Mouse (Mus musculus) naive thymus-derived CD4-positive, alpha-beta T cell, adult 2 months (primary cell): Measurements from ENCODE around the gene Tmem236.
A peak's percentile ranks its signal among the peaks of the same experiment; 100 is the strongest.
"Not testable (repeated sequence)": the region's sequence is repeated elsewhere in the genome, so short reads cannot be mapped to it uniquely, and the experiment has no call there.

Source experiments
- DNase-seq: peaks from one replicate; pipeline ENCODE4 v3.0.0-alpha.2; 2011; ENCODE audit warnings: low read depth

Tmem236 gene

DNA sequence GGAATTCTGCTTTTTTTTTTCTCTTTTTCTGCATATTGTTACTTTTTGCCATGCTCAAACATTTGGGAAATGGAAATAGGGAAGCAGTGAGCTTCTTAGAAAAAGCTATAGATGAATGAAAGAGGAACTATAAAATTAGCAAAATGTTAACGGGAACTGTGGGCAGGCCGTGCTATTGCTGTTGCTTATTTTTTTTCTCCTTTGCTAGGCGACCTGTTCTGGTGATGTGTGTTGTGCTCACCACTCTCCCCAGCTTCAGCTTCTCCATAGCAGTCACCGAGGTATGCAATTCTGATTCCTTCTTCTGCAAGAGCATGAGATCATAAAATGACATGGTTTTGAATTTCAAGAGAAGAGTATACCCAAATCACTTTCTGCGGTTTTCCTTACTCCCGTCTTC is 17.7 kb downstream of the Tmem236 start:
- no peak for DNase-seq

GRCm38 (mm10) chr2:14198325-14198903 is 24.1 kb downstream of the Tmem236 start:
- DNase-seq: not testable (repeated sequence)

DNA sequence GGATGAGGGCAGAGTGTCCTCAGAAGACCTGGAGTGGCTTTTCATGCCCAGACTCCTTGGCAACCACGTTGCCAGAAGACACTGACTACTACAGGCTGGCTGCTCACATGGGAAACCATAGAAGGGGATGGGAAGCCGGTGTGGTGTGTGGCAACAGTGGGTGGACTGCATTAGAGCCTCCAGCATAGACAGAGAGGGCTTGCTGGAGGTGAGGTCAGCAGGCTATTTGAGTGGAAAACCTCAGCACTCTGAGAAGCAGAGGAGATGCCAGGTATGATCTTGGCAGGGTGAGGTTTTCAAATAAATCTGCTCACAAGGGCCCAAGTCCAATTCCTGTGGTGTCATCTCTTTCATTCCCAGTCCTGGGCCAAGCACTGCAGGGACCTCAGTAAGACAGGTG is 25.3 kb downstream of the Tmem236 start:
- DNase-seq: no peak

- not testable (repeated sequence) for DNase-seq
Measured at GRCm38 (mm10) chr2:14200879-14201445, 26.6 kb downstream of the Tmem236 start.

DNA sequence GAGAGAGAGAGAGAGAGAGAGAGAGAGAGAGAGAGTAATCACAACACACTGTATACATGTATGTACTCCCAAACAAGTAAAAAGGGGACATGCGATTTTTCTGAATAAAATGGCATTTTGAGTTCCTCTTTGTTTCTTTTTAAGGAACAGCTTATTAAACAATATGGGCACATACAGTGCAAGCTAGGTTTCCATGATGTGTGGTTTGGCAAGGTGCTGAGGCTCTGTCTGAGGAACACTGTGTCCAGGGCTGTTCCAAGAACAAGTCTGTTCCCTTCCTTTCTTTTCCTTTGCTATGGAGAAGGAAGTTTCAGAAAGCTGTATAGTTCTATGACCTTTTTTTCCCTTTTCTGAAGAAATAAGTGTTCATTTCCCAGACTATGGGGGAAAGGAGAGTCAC is 30.0 kb downstream of the Tmem236 start:
- no peak for DNase-seq

DNA sequence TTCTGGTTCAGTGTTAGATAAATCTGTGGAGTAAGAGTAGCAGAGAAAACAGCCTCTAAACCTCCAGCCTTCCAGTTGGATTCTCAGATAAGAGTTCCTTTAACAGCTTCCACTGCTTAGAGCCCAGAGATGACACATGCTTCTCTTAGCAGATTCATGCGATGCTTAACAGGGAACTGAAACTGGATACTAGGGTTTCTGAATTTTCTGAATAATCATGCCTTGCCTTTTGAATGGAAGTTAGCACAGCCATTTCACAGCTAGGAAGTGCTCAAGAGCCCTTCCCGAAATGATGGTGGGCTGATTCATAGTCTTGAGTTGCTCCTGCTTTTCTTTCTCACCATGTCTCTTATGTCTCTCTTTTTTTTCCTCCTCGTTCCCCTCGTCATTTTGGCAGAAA is 32.5 kb downstream of the Tmem236 start:
- DNase-seq: no peak

- no peak for DNase-seq
Measured at GRCm38 (mm10) chr2:14210731-14211130, 36.4 kb downstream of the Tmem236 start.

DNA sequence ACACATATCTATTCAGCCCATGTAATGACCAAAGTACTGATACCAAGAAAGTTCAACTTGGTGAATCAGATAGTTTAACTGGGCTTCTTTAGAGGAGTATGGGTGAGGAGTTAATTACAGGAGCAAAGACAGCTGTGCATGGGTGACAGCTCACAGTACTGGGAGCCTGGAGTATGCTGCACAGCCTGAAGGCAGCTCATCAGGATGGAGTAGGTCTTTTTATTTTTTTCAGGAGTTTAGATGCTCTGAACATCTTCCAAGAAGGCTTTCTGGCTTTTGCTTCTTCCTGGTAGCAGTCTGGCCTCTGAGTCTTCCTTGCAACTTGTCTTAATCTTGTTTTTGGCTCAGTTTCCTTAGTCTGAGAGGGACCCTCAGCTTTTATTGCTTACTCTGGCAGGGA is 37.3 kb downstream of the Tmem236 start:
- no peak for DNase-seq

DNA sequence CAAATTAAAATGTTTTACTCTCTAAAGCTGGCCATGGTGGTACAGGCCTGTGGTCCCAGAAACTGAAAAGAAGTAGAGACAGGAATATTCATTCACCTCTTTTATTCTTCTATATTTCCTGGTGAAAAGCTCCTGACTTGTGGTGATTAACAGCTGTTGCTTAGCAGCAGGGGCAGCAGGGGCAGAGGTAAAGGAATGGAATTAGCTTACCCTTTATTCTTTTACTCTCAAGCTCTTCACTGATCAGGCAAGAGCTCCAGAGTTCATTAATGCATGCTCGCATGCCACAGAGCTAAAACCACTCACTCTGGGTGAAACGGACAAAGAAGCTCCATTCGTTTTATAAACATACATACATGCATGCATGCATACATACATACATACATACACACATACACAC is 40.4 kb downstream of the Tmem236 start:
- DNase-seq: no peak

- DNase-seq: no peak
Measured at GRCm38 (mm10) chr2:14216653-14217052, 42.3 kb downstream of the Tmem236 start.

- DNase-seq: no peak
Measured at GRCm38 (mm10) chr2:14218126-14218525, 43.8 kb downstream of the Tmem236 start.

GRCm38 (mm10) chr2:14224387-14224786 is 50.1 kb downstream of the Tmem236 start:
- no peak for DNase-seq

DNA sequence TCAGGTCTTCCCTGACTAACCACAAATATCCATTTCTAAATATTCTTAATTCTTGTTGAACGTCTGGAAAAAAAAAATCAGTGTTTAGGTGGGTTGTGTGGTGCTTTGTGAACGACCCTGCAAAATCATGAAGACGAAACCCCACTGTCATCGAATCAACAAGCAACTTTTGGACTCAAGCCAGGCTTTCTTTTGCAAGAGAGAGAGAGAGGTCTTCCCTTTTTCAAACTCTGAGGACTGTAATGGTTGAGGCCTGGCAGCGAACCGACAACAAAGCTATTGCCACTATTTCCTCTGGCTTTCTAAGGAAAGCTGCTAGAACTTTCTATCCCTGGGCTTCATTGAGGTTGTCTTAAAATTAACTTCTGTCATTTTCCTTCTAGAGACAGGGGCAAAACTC is 54.2 kb downstream of the Tmem236 start:
- DNase-seq: no peak

- DNase-seq: no peak
Measured at GRCm38 (mm10) chr2:14229149-14229548, 54.8 kb downstream of the Tmem236 start, which contains the start of gene Mrc1. Gene Mrc1 (plus strand): TSS chr2:14229392.

DNA sequence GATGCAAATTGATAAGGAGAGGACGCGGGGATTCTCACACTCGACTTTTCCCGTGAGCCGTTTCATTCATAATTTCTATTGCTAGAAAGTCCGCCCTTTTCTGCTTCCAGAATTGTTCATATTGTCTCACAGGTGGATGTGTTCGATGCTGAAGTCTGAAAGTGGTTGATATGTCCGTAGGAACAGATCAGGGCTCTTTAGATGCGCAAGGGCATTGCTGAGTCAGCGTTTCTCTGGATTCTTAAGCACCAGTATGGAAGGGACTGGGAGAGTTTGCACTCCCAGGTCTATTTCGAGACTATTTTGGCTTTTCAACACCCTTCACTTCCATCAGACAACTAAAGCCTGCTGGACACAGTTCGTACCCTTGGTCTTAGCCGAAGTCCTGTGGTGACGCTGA is 55.7 kb downstream of the Tmem236 start:
- no peak for DNase-seq

- DNase-seq: no peak
Measured at GRCm38 (mm10) chr2:14232897-14233296, 58.6 kb downstream of the Tmem236 start.

- no peak for DNase-seq
Measured at GRCm38 (mm10) chr2:14233983-14234382, 59.7 kb downstream of the Tmem236 start.

DNA sequence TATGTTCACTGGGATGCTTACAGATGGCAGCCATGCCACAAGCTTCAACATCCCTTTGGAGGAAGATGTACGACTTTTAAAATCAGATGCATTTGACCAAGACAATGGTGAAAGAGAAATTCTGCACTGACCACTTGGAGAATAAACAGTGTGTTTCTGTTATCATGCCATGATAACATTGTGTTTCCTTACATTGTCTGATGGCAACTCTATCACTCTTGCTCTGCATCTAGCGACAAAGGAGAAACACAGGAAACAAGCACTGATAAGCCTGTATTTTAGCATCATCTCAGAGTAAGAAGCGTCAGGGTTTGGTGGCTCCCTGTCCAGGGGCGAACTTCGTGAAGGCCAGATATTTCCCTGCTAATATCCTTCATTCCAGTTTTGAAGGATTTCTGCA is 61.0 kb downstream of the Tmem236 start:
- DNase-seq: no peak

- DNase-seq: no peak
Measured at GRCm38 (mm10) chr2:14236920-14237319, 62.6 kb downstream of the Tmem236 start.

- DNase-seq: no peak
Measured at GRCm38 (mm10) chr2:14237723-14238122, 63.4 kb downstream of the Tmem236 start.

DNA sequence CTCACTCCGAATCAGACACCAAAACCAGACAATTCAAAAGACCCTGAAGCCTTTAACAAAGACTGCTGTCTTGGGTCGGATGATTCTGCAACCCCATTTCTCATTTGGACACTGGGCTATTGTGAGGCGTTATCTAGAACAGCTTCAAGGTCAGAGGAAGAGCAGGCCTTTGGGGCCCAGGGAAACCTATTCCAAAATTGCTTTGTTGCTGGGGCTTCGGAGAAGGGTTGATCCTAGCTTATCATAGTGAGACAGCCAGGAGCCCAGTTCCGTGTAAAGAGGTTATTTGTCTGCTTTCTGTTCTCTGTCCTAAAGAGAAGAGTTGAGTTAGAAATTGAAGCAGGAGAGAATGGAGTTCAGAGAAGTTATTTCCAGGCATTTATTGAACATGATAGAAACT is 64.8 kb downstream of the Tmem236 start:
- no peak for DNase-seq

DNA sequence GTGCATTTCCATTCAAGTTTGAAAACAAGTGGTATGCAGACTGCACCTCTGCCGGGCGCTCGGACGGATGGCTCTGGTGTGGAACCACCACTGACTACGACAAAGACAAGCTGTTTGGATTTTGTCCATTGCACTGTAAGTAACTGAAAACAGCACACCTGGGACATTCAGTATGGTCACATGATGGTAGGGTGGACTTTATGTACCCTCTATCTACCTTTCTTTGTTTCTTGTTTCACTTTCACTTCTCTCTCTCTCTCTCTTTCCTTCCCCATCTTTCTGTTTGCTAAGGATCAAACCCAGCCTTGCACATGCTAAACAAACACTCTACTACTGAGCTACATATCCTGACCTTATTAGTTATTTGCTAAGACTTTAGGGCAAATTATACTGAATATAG is 69.8 kb downstream of the Tmem236 start:
- DNase-seq: peak; percentile 4

DNA sequence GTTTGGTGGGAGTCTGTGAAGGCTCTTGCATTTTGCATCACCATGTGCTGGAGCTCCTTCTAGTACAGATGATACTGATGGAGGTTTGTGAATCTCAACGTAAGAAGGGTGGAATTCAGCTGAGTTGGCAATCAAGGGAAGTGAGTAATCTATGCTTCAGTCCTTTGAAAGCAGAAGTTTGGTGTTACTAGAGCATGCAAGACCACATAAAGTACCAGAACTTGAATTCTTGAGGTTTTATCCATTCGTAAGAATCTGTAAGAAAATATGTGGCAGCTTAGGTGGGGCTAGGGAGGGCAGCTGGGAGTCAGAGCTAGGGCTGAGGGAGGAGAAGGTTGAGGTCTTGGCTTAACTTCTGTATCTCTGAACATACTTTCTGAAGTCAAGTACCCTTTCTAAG is 70.3 kb downstream of the Tmem236 start:
- no peak for DNase-seq

DNA sequence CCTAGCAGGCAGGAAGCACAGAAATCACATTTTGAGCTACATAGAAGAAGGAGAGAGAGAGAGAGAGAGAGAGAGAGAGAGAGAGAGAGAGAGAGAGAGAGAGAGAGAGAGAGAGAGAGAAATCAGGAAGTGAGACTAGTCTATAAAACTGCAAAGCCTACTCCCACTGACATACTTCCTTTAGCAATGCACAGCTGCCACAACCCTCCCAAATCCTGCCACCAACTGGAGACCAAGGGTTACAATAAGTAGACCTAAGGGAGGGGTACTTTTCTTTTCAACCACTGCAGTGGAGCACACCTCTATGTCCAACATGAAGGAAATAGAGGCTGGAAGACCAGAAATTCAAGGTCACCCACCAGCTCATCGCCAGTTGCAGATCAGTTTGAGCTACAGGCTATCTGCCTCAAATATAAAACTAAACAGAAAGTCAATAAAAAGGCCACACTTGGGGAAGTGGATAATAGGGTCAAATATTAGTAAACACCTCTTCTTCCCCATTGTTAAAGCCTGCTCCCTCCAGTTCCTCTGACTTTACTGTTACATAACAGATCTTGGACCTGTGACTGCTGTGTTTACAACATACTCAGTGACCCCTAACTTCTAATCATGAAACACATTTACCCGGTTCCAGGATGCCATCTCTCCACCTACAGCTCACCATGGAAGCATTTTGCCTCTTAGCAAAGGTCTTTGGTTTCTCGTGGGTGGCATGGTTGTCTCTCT is 75.7 kb downstream of the Tmem236 start:
- no peak for DNase-seq
